Mouse (Mus musculus): ENCODE measurements at regions not wholly inside any gene's neighbourhood (a gene's known extent, or its start where the extent isn't known, plus 50 kb on each side); places are given as distances from the start of the nearest gene placed in this dataset.

- TF ChIP-seq CTCF (IDR thresholded peaks at IDR 0.05; ENCODE audit: borderline replicate concordance, insufficient read depth, low read length): no peak
- TF ChIP-seq POLR2A (IDR thresholded peaks at IDR 0.05; ENCODE audit: low read depth, low read length): no peak
These were observed 76.6 kb upstream of the Lmo2 start for GRCm38 (mm10) chr2:103881026-103881763.
